Mouse (Mus musculus): Measurements from ENCODE around the gene Def6. TPM values are rescaled to one million over a fixed set of nuclear protein-coding genes. Genes with fewer than 3 reads are reported as not detected.

Def6 gene
- polyA plus RNA-seq, 1 experiment from 2014 or later = 4.9 TPM

GRCm38 (mm10) chr17:28277226-28277625, 69.6 kb downstream of the Def6 start:
- Histone ChIP-seq H3K27me3 (replicated peaks) (no peaks in the 10 kb centered on the region), H3K4me2 (no peak overlapping the region), H3K27ac (ENCODE audit: poor library complexity, severe bottlenecking) (no peak overlapping the region), H3K36me3 (no peaks in the 10 kb centered on the region), H3K4me1 (replicated peaks) (peaks cover 38% of the 10 kb centered on the region), H3K9me3 (replicated peaks) (no peaks in the 10 kb centered on the region), H3K9ac (no peak overlapping the region), H3K4me3 (no peak overlapping the region)
- WGBS = 84% methylated on average over 14 of the region's 14 CpGs
- ATAC-seq (ENCODE audit: insufficient number of reproducible peaks, low FRiP score) = no peak

DNA sequence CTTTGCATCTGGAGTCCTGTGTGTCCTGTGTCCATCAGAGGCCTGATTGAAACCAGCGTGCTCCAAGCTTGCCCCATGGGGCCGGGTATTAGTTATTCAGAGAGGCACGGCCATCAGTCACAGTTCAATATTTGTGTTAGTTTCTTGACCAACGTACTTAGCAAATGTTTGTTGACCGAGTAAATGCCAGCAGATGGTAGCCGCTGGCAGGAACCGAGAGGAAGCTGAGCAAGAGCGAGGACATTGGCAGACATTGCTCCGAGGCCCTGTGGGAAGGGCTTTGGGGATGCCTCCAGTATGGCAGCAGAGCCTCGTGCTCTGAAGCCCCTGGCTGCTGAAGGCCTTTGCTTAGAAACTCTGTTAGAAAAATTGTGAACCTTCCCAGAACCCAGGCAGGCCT, 70.1 kb downstream of the Def6 start:
- no peaks in the 10 kb centered on the region for H3K9me3 ChIP-seq (replicated peaks)
- ATAC-seq (ENCODE audit: insufficient number of reproducible peaks, low FRiP score) = no peak
- no peak overlapping the region for H3K4me3 ChIP-seq
- no peaks in the 10 kb centered on the region for H3K36me3 ChIP-seq
- H3K4me1 ChIP-seq (replicated peaks) = peaks cover 34% of the 10 kb centered on the region
- H3K27me3 ChIP-seq (replicated peaks) = no peaks in the 10 kb centered on the region
- no peak overlapping the region for H3K4me2 ChIP-seq
- H3K27ac ChIP-seq (ENCODE audit: poor library complexity, severe bottlenecking) = no peak overlapping the region
- 78% methylated on average over 10 of the region's 10 CpGs for WGBS
- no peak overlapping the region for H3K9ac ChIP-seq

GRCm38 (mm10) chr17:28278156-28278555, 70.6 kb downstream of the Def6 start:
- H3K27ac ChIP-seq (ENCODE audit: poor library complexity, severe bottlenecking) = no peak overlapping the region
- peaks cover 29% of the 10 kb centered on the region for H3K4me1 ChIP-seq (replicated peaks)
- 76% methylated on average over 3 of the region's 3 CpGs for WGBS
- no peaks in the 10 kb centered on the region for H3K9me3 ChIP-seq (replicated peaks)
- H3K27me3 ChIP-seq (replicated peaks) = no peaks in the 10 kb centered on the region
- H3K4me3 ChIP-seq = no peak overlapping the region
- no peaks in the 10 kb centered on the region for H3K36me3 ChIP-seq
- H3K9ac ChIP-seq = no peak overlapping the region
- no peak for ATAC-seq (ENCODE audit: insufficient number of reproducible peaks, low FRiP score)
- H3K4me2 ChIP-seq = no peak overlapping the region

Other genes with a start within 250 kb of the Def6 start
- 0.23 and 1.1 TPM in 2 replicates for gene Tcp11, start 127.1 kb upstream of the Def6 start, polyA plus RNA-seq (2016; fragmentation: Nextera tagmentation; extraction: Ambion mirVana)
- 1.1 and 1.2 TPM in 2 replicates for gene Scube3, start 65.6 kb upstream of the Def6 start, polyA plus RNA-seq (2016; fragmentation: Nextera tagmentation; extraction: Ambion mirVana)
- 26.8 and 27.1 TPM in 2 replicates for gene Zfp523, start 30.6 kb upstream of the Def6 start, polyA plus RNA-seq (2016; fragmentation: Nextera tagmentation; extraction: Ambion mirVana)
- 1.1 and 1.4 TPM in 2 replicates for gene Ppard, start 24.9 kb downstream of the Def6 start, polyA plus RNA-seq (2016; fragmentation: Nextera tagmentation; extraction: Ambion mirVana)
- 21.8 and 23.0 TPM in 2 replicates for gene Fance, start 105.7 kb downstream of the Def6 start, polyA plus RNA-seq (2016; fragmentation: Nextera tagmentation; extraction: Ambion mirVana)
- gene Rpl10a, start 120.7 kb downstream of the Def6 start, polyA plus RNA-seq (2016; fragmentation: Nextera tagmentation; extraction: Ambion mirVana) = 301 and 344 TPM in 2 replicates
- gene Tead3, start 143.0 kb downstream of the Def6 start, polyA plus RNA-seq (2016; fragmentation: Nextera tagmentation; extraction: Ambion mirVana) = 7.9 and 8.1 TPM in 2 replicates
- 3.7 and 4.6 TPM in 2 replicates for gene Tulp1, start 157.4 kb downstream of the Def6 start, polyA plus RNA-seq (2016; fragmentation: Nextera tagmentation; extraction: Ambion mirVana)

All from heart, embryonic 12.5 days (tissue).